Mouse (Mus musculus): ENCODE results near the gene Exoc2. TPM values are rescaled to one million over a fixed set of nuclear protein-coding genes. Genes with fewer than 3 reads are reported as not detected.
A peak's percentile ranks its signal among the peaks of the same experiment; 100 is the strongest.

Exoc2 gene
- total RNA-seq, 1 experiment, result 22.8 TPM

- Histone ChIP-seq H3K4me1 (ENCODE audit: control insufficient read depth in 2 of 2, insufficient read depth in 2 of 2, low read length in 2 of 2, poor library complexity in 1 of 2) (no peaks in the 10 kb centered on the region), H3K9ac (ENCODE audit: insufficient read depth, low read depth, low read length, poor library complexity, severe bottlenecking) (no peak overlapping the region), H3K27ac (ENCODE audit: insufficient read depth, low read depth, low read length, poor library complexity, severe bottlenecking) (no peak overlapping the region), H3K9me3 (ENCODE audit: control insufficient read depth, insufficient read depth, low read depth, low read length) (no peaks in the 10 kb centered on the region), H3K36me3 (ENCODE audit: control insufficient read depth, insufficient read depth, low read length, poor library complexity, severe bottlenecking) (no peaks in the 10 kb centered on the region), H3K4me3 (ENCODE audit: insufficient read depth in 1 of 2, low read depth in 1 of 2, low read length in 2 of 2, poor library complexity in 1 of 2, severe bottlenecking in 1 of 2) (peak overlapping the region; percentile 51 to 65)
- TF ChIP-seq CHD2 (IDR thresholded peaks at IDR 0.05; ENCODE audit: low read depth, low read length) (no peak), ZC3H11A (IDR thresholded peaks at IDR 0.05; ENCODE audit: borderline replicate concordance, low read depth, low read length) (no peak), HCFC1 (IDR thresholded peaks at IDR 0.05; ENCODE audit: borderline replicate concordance, insufficient read depth, low read length) (no peak), ZNF384 (IDR thresholded peaks at IDR 0.05; ENCODE audit: low read depth, low read length) (no peak), MAFK (IDR thresholded peaks at IDR 0.05; ENCODE audit: insufficient read depth, low read depth, low read length) (no peak)
- in situ Hi-C loops (cut with MboI; ENCODE audit: low sequenced_read_pairs in 2 of 2, unreplicated experiment in 2 of 2), result no loop called here
- DNase-seq (ENCODE audit: low read depth, low spot score), result no peak
Measured at GRCm38 (mm10) chr13:30985275-30985597, 11.3 kb upstream of the Exoc2 start.

GRCm38 (mm10) chr13:30981666-30982065 is 7.8 kb upstream of the Exoc2 start:
- Histone ChIP-seq H3K27ac (ENCODE audit: insufficient read depth, low read depth, low read length, poor library complexity, severe bottlenecking) (no peak overlapping the region), H3K4me1 (ENCODE audit: control insufficient read depth in 2 of 2, insufficient read depth in 2 of 2, low read length in 2 of 2, poor library complexity in 1 of 2) (no peaks in the 10 kb centered on the region), H3K4me3 (ENCODE audit: insufficient read depth in 1 of 2, low read depth in 1 of 2, low read length in 2 of 2, poor library complexity in 1 of 2, severe bottlenecking in 1 of 2) (no peak overlapping the region), H3K9me3 (ENCODE audit: control insufficient read depth, insufficient read depth, low read depth, low read length) (no peaks in the 10 kb centered on the region), H3K36me3 (ENCODE audit: control insufficient read depth, insufficient read depth, low read length, poor library complexity, severe bottlenecking) (no peaks in the 10 kb centered on the region), H3K9ac (ENCODE audit: insufficient read depth, low read depth, low read length, poor library complexity, severe bottlenecking) (no peak overlapping the region)
- DNase-seq (ENCODE audit: low read depth, low spot score), result no peak
- in situ Hi-C loops (cut with MboI; ENCODE audit: low sequenced_read_pairs in 2 of 2, unreplicated experiment in 2 of 2), result no loop called here
- TF ChIP-seq MAFK (IDR thresholded peaks at IDR 0.05; ENCODE audit: insufficient read depth, low read depth, low read length), result no peak

- Histone ChIP-seq H3K36me3 (ENCODE audit: control insufficient read depth, insufficient read depth, low read length, poor library complexity, severe bottlenecking) (no peaks in the 10 kb centered on the region), H3K9ac (ENCODE audit: insufficient read depth, low read depth, low read length, poor library complexity, severe bottlenecking) (no peak overlapping the region), H3K9me3 (ENCODE audit: control insufficient read depth, insufficient read depth, low read depth, low read length) (no peaks in the 10 kb centered on the region), H3K27ac (ENCODE audit: insufficient read depth, low read depth, low read length, poor library complexity, severe bottlenecking) (no peak overlapping the region), H3K4me1 (ENCODE audit: control insufficient read depth in 2 of 2, insufficient read depth in 2 of 2, low read length in 2 of 2, poor library complexity in 1 of 2) (no peaks in the 10 kb centered on the region; a peak in 1 of 4 replicates), H3K4me3 (ENCODE audit: insufficient read depth in 1 of 2, low read depth in 1 of 2, low read length in 2 of 2, poor library complexity in 1 of 2, severe bottlenecking in 1 of 2) (no peak overlapping the region)
- in situ Hi-C loops (cut with MboI; ENCODE audit: low sequenced_read_pairs in 2 of 2, unreplicated experiment in 2 of 2), result no loop called here
- DNase-seq (ENCODE audit: low read depth, low spot score), result no peak
- no peak for TF ChIP-seq HCFC1 (IDR thresholded peaks at IDR 0.05; ENCODE audit: borderline replicate concordance, insufficient read depth, low read length)
- no peak for TF ChIP-seq ZNF384 (IDR thresholded peaks at IDR 0.05; ENCODE audit: low read depth, low read length)
- TF ChIP-seq CHD2 (IDR thresholded peaks at IDR 0.05; ENCODE audit: low read depth, low read length), result no peak
- no peak for TF ChIP-seq ZC3H11A (IDR thresholded peaks at IDR 0.05; ENCODE audit: borderline replicate concordance, low read depth, low read length)
- no peak for TF ChIP-seq MAFK (IDR thresholded peaks at IDR 0.05; ENCODE audit: insufficient read depth, low read depth, low read length)
Measured at GRCm38 (mm10) chr13:30978224-30978623, 4.3 kb upstream of the Exoc2 start.

- no peak overlapping the region for H3K9ac ChIP-seq (ENCODE audit: insufficient read depth, low read depth, low read length, poor library complexity, severe bottlenecking)
- H3K9me3 ChIP-seq (ENCODE audit: control insufficient read depth, insufficient read depth, low read depth, low read length), result no peaks in the 10 kb centered on the region
- H3K4me1 ChIP-seq (ENCODE audit: control insufficient read depth in 2 of 2, insufficient read depth in 2 of 2, low read length in 2 of 2, poor library complexity in 1 of 2), result peaks cover 0 to 2% of the 10 kb centered on the region in 2 experiments; a peak in 1 of 4 replicates
- in situ Hi-C loops (cut with MboI; ENCODE audit: low sequenced_read_pairs in 2 of 2, unreplicated experiment in 2 of 2), result no loop called here
- no peaks in the 10 kb centered on the region for H3K36me3 ChIP-seq (ENCODE audit: control insufficient read depth, insufficient read depth, low read length, poor library complexity, severe bottlenecking)
- H3K4me3 ChIP-seq (ENCODE audit: insufficient read depth in 1 of 2, low read depth in 1 of 2, low read length in 2 of 2, poor library complexity in 1 of 2, severe bottlenecking in 1 of 2), result no peak overlapping the region
- no peak for DNase-seq (ENCODE audit: low read depth, low spot score)
- no peak overlapping the region for H3K27ac ChIP-seq (ENCODE audit: insufficient read depth, low read depth, low read length, poor library complexity, severe bottlenecking)
- TF ChIP-seq HCFC1 (IDR thresholded peaks at IDR 0.05; ENCODE audit: borderline replicate concordance, insufficient read depth, low read length) (no peak), CHD2 (IDR thresholded peaks at IDR 0.05; ENCODE audit: low read depth, low read length) (no peak), MAFK (IDR thresholded peaks at IDR 0.05; ENCODE audit: insufficient read depth, low read depth, low read length) (no peak), ZC3H11A (IDR thresholded peaks at IDR 0.05; ENCODE audit: borderline replicate concordance, low read depth, low read length) (no peak), ZNF384 (IDR thresholded peaks at IDR 0.05; ENCODE audit: low read depth, low read length) (no peak)
Measured at GRCm38 (mm10) chr13:30976536-30977084, 2.7 kb upstream of the Exoc2 start.

GRCm38 (mm10) chr13:30974247-30974630 is 346 bp upstream of the Exoc2 start:
- no peak for DNase-seq (ENCODE audit: low read depth, low spot score)
- no peak overlapping the region for H3K27ac ChIP-seq (ENCODE audit: insufficient read depth, low read depth, low read length, poor library complexity, severe bottlenecking)
- no peaks in the 10 kb centered on the region for H3K36me3 ChIP-seq (ENCODE audit: control insufficient read depth, insufficient read depth, low read length, poor library complexity, severe bottlenecking)
- H3K9ac ChIP-seq (ENCODE audit: insufficient read depth, low read depth, low read length, poor library complexity, severe bottlenecking), result peak overlapping the region; percentile 79; the same call in 1 of the 2 replicates
- TF ChIP-seq CHD2 (IDR thresholded peaks at IDR 0.05; ENCODE audit: low read depth, low read length), result no peak
- TF ChIP-seq ZNF384 (IDR thresholded peaks at IDR 0.05; ENCODE audit: low read depth, low read length), result no peak
- no peak for TF ChIP-seq HCFC1 (IDR thresholded peaks at IDR 0.05; ENCODE audit: borderline replicate concordance, insufficient read depth, low read length)
- no peak for TF ChIP-seq MAFK (IDR thresholded peaks at IDR 0.05; ENCODE audit: insufficient read depth, low read depth, low read length)
- TF ChIP-seq ZC3H11A (IDR thresholded peaks at IDR 0.05; ENCODE audit: borderline replicate concordance, low read depth, low read length), result no peak
- no peaks in the 10 kb centered on the region for H3K9me3 ChIP-seq (ENCODE audit: control insufficient read depth, insufficient read depth, low read depth, low read length)
- peaks cover 0 to 2% of the 10 kb centered on the region in 2 experiments; a peak in 1 of 4 replicates for H3K4me1 ChIP-seq (ENCODE audit: control insufficient read depth in 2 of 2, insufficient read depth in 2 of 2, low read length in 2 of 2, poor library complexity in 1 of 2)
- in situ Hi-C loops (cut with MboI; ENCODE audit: low sequenced_read_pairs in 2 of 2, unreplicated experiment in 2 of 2), result no loop called here
- peak overlapping the region; percentile 81 to 89 for H3K4me3 ChIP-seq (ENCODE audit: insufficient read depth in 1 of 2, low read depth in 1 of 2, low read length in 2 of 2, poor library complexity in 1 of 2, severe bottlenecking in 1 of 2)

Measured in ES-E14 (cell line).